Mouse (Mus musculus) heart, embryonic 15.5 days (tissue): Measurements from ENCODE around the gene Zfp644. TPM values are rescaled to one million over a fixed set of nuclear protein-coding genes. Genes with fewer than 3 reads are reported as not detected.

Source experiments
- ATAC-seq: fragments of 200-750 bp; cut with Nextera tagmentation; replicated peaks from 2 replicates; pipeline ENCODE4 v1.8.0; 2017; ENCODE audit warnings: low read depth, moderate TSS enrichment; ENCODE audit not compliant: insufficient number of reproducible peaks, insufficient read depth, low FRiP score
- H3K27ac ChIP-seq: fragments of 300-500 bp; sonication (generic); 2 replicates; pipeline ENCODE4 v1.5.1; 2015; ENCODE audit warnings: mild to moderate bottlenecking, inconsistent platforms
- H3K27me3 ChIP-seq: fragments of 300-500 bp; sonication (generic); 2 replicates; pipeline ENCODE4 v1.6.1; 2015; ENCODE audit warnings: inconsistent platforms
- H3K36me3 ChIP-seq: fragments of 300-500 bp; sonication (generic); 2 replicates; pipeline ENCODE4 v1.6.1; 2015; ENCODE audit warnings: mild to moderate bottlenecking, inconsistent platforms
- H3K4me1 ChIP-seq: fragments of 300-500 bp; sonication (generic); replicated peaks from 2 replicates; pipeline ENCODE4 v1.6.1; 2015; ENCODE audit warnings: inconsistent platforms
- H3K4me2 ChIP-seq: fragments of 300-500 bp; sonication (generic); 2 replicates; pipeline ENCODE4 v1.6.1; 2015; ENCODE audit warnings: inconsistent platforms, mild to moderate bottlenecking, moderate library complexity
- H3K4me3 ChIP-seq: fragments of 300-500 bp; sonication (generic); 2 replicates; pipeline ENCODE4 v1.5.1; 2015; ENCODE audit warnings: mild to moderate bottlenecking, inconsistent platforms
- H3K9ac ChIP-seq: fragments of 300-500 bp; sonication (generic); 2 replicates; pipeline ENCODE4 v1.6.1; 2015; ENCODE audit warnings: mild to moderate bottlenecking, inconsistent platforms
- H3K9me3 ChIP-seq: fragments of 300-500 bp; sonication (generic); replicated peaks from 2 replicates; pipeline ENCODE4 v1.6.1; 2016; ENCODE audit warnings: inconsistent platforms
- WGBS: fragments of 180-500 bp; shearing (Covaris S2); methylation state at CpG from one replicate; pipeline ENCODE4 v1.1.7; 2015; ENCODE audit warnings: mixed read lengths; 5-methylcytosine and 5-hydroxymethylcytosine counted together
- polyA plus RNA-seq: library from polyadenylated mRNA; unstranded; fragments of >200 nt; fragmentation: Nextera tagmentation; extraction: Ambion mirVana; gene quantifications from 2 replicates; pipeline ENCODE4 v1.2.1, GENCODE M21; 2015

Zfp644 gene
- polyA plus RNA-seq, 1 experiment from 2014 or later, result 46.4 TPM

- Histone ChIP-seq H3K27me3 (no peaks in the 10 kb centered on the region), H3K4me3 (no peak overlapping the region), H3K36me3 (0 out of 2 replicates have a peak, but pooled peaks cover 4% of the 10 kb centered on the region), H3K27ac (no peak overlapping the region), H3K9me3 (no peaks in the 10 kb centered on the region), H3K9ac (no peak overlapping the region), H3K4me1 (no peaks in the 10 kb centered on the region), H3K4me2 (no peak overlapping the region)
- no peak for ATAC-seq
Measured at GRCm38 (mm10) chr5:106594388-106594787, 102.7 kb downstream of the Zfp644 start.

DNA sequence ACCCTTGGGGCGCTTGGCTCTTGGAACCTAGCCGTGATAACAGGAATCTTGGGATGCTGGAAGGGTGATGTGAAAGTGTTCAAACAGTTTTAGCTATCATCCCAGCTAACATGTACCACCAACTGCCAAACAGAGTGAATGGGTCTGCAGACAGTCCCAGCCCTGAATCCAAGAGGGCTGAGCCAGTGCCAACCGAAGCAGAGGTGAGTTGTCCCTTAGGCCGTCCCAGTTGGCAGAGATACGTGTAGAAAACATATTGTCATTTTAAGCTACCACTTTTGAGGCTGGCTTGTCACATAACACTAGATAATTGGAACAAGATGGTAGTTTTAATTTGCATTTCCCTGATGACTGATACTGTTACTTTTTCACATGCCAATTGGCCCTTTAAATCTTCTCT lies 106.4 kb downstream of the Zfp644 start:
- Histone ChIP-seq H3K27me3 (no peaks in the 10 kb centered on the region), H3K27ac (no peak overlapping the region), H3K4me1 (no peaks in the 10 kb centered on the region), H3K9me3 (no peaks in the 10 kb centered on the region), H3K4me3 (no peak overlapping the region), H3K36me3 (0 out of 2 replicates have a peak, but pooled peaks cover 6% of the 10 kb centered on the region), H3K4me2 (no peak overlapping the region), H3K9ac (no peak overlapping the region)
- no peak for ATAC-seq
- WGBS, result 79% methylated on average over 5 of the region's 5 CpGs

- Histone ChIP-seq H3K9ac (no peak overlapping the region), H3K36me3 (0 out of 2 replicates have a peak, but pooled peaks cover 6% of the 10 kb centered on the region), H3K9me3 (no peaks in the 10 kb centered on the region), H3K4me1 (no peaks in the 10 kb centered on the region), H3K27me3 (no peaks in the 10 kb centered on the region), H3K4me2 (no peak overlapping the region), H3K4me3 (no peak overlapping the region), H3K27ac (no peak overlapping the region)
- WGBS, result 89% methylated on average over 11 of the region's 11 CpGs
- no peak for ATAC-seq
Measured at GRCm38 (mm10) chr5:106589670-106590069, 107.4 kb downstream of the Zfp644 start.

DNA sequence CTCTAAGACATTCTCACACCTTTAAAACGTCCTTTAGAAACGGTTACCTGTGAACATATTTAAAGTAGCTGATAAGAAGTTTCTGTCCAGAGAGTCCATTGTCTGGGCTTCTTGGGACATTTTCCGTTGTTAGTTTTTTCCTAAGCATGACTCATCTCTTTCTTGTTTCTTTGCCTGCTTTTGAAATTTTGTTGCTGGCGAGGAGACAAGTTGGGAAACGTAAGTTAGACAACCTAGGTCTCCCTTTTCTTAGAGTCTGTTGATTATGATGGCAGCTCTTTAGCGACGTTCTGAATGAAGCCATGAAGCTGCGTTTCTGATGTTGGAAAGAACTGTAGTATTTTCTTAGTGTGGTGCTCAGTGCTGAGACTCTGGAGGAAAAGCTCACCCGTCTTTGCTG lies 108.1 kb downstream of the Zfp644 start:
- 86% methylated on average over 9 of the region's 9 CpGs for WGBS
- ATAC-seq, result no peak
- H3K9me3 ChIP-seq, result no peaks in the 10 kb centered on the region
- no peak overlapping the region for H3K27ac ChIP-seq
- no peaks in the 10 kb centered on the region for H3K4me1 ChIP-seq
- no peaks in the 10 kb centered on the region for H3K27me3 ChIP-seq
- no peak overlapping the region for H3K4me3 ChIP-seq
- H3K36me3 ChIP-seq, result 0 out of 2 replicates have a peak, but pooled peaks cover 6% of the 10 kb centered on the region
- H3K9ac ChIP-seq, result no peak overlapping the region
- H3K4me2 ChIP-seq, result no peak overlapping the region

GRCm38 (mm10) chr5:106580943-106581342 lies 116.1 kb downstream of the Zfp644 start:
- Histone ChIP-seq H3K9ac (no peak overlapping the region), H3K4me2 (no peak overlapping the region), H3K27ac (no peak overlapping the region), H3K9me3 (no peaks in the 10 kb centered on the region), H3K36me3 (no peaks in the 10 kb centered on the region), H3K4me3 (no peak overlapping the region), H3K27me3 (no peaks in the 10 kb centered on the region; the same call in 1 of the 2 replicates), H3K4me1 (no peaks in the 10 kb centered on the region)
- ATAC-seq, result no peak
- WGBS, result 70% methylated on average over 7 of the region's 7 CpGs

- Histone ChIP-seq H3K4me3 (no peak overlapping the region), H3K27me3 (peaks cover 4% of the 10 kb centered on the region), H3K36me3 (no peaks in the 10 kb centered on the region), H3K4me2 (no peak overlapping the region), H3K27ac (no peak overlapping the region), H3K9ac (no peak overlapping the region), H3K4me1 (peaks cover 6% of the 10 kb centered on the region), H3K9me3 (no peaks in the 10 kb centered on the region)
- 81% methylated on average over 9 of the region's 9 CpGs for WGBS
- ATAC-seq, result no peak
Measured at GRCm38 (mm10) chr5:106577237-106577888, 119.7 kb downstream of the Zfp644 start.

- WGBS, result 31% methylated on average over 4 of the region's 4 CpGs
- ATAC-seq, result no peak
Measured at GRCm38 (mm10) chr5:106575098-106575497, 122.0 kb downstream of the Zfp644 start.

DNA sequence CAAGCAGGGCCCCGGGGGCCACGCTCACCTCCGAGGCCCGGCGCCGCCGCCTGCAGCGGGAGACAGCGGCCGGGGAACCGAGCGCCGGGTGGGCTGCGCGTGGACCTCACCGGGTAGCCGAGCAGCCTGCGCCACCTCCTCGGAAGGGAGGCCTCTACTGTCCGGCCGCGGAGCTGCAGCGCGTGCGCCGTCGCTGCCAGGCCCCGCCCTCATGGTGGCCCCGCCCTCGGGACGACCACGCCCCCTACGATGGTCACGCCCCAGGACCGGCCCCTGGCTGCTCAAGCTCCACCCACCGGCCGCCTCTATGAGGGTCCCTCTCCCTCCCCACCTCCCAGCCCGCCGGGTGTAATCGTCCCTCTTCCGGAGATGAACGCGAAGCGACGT lies 122.5 kb downstream of the Zfp644 start:
- 1% methylated on average over 44 of the region's 45 CpGs for WGBS
- Histone ChIP-seq H3K4me1 (peaks cover 6% of the 10 kb centered on the region), H3K9ac (peak overlapping the region; percentile 56), H3K9me3 (no peaks in the 10 kb centered on the region), H3K4me3 (peak overlapping the region; percentile 65), H3K4me2 (peak overlapping the region; percentile 99), H3K36me3 (no peaks in the 10 kb centered on the region), H3K27me3 (peaks cover 4% of the 10 kb centered on the region), H3K27ac (no peak overlapping the region)
- peak; percentile 89 for ATAC-seq

More at GRCm38 (mm10) chr5:106575098-106575497, 122.0 kb downstream of the Zfp644 start:
- Histone ChIP-seq H3K4me1 (peaks cover 6% of the 10 kb centered on the region), H3K9me3 (no peaks in the 10 kb centered on the region), H3K4me3 (peak overlapping the region; percentile 65), H3K4me2 (peak overlapping the region; percentile 99), H3K9ac (no peak overlapping the region), H3K27ac (no peak overlapping the region), H3K27me3 (peaks cover 4% of the 10 kb centered on the region), H3K36me3 (no peaks in the 10 kb centered on the region)

DNA sequence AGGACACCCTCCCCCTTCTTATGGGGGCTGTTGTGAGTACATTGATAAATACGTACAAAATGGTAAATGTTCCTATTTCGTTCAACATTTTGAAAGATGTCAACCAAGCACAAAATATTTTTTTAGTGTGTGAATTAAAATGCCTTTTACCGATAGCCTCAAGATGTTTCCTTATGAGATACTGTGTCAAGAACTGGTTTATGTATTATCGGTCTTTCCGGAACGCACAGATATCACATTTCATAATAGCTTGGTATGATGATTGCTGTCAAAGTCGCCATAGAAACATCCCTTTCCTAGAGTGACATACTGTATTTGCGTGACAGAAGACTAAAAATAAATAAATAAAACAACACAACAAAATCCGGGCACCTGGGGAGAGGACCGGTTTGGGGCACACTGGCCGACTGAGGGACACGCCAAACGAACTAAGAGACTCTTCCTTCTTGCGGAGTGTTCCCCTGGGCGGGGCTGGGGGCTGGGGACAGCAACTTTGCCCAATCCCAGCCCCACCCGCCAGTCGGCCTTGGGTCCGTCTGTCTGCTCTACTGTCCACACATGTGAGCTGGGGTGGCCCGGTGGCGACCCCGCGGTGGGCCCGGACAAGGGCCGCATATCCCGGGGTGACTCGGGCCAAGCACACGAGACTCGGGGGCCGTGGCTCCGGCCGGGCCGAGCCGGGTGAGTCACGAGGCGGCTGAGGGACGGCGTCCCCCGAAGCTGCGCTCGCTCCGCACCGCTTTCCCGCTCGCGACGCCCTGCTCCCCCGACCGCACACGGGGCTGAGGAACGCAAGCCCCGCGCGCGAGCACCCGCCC lies 123.1 kb downstream of the Zfp644 start:
- Histone ChIP-seq H3K4me1 (peaks cover 6% of the 10 kb centered on the region), H3K9me3 (no peaks in the 10 kb centered on the region), H3K36me3 (no peaks in the 10 kb centered on the region), H3K27me3 (peaks cover 9% of the 10 kb centered on the region), H3K27ac (no peak overlapping the region), H3K9ac (peak overlapping the region; percentile 56), H3K4me2 (peak overlapping the region; percentile 99), H3K4me3 (peak overlapping the region; percentile 65)
- ATAC-seq, result peak; percentile 45
- 5% methylated on average over 55 of the region's 55 CpGs for WGBS
